Mouse (Mus musculus) cerebellum, adult 2 months (tissue): Measurements from ENCODE around the gene Pald1.

Source experiments
- CTCF ChIP-seq: fragments of 200-500 bp; IDR thresholded peaks from 2 replicates; pipeline ENCODE4 v1.5.1; 2011; ENCODE audit warnings: low read depth, mild to moderate bottlenecking, control low read depth, low read length, moderate library complexity, borderline replicate concordance; ENCODE audit not compliant: insufficient read depth
- POLR2A ChIP-seq: fragments of 200-500 bp; IDR thresholded peaks from 2 replicates; pipeline ENCODE4 v1.6.1; 2011; ENCODE audit warnings: low read length, control low read depth, borderline replicate concordance; ENCODE audit not compliant: insufficient read depth

DNA sequence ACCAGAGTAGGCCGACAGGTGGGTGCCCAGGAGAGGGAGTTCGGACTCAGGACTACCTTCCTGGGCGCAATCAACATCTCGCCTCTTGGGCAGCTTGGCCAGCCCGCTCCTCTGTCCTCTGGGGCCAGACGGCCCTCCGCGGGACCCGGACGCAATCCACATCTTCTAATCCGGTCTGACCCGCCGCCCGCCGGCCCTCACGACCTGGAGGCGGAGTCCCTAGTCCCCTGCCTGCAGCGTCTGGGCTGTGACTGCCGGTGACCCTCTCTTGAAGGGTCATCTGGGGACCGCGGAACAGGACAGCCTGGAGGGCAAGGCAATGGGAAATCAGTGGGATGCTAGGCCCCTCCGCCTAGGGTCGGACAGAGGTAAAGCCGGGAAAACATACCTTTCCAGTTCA is 35.8 kb upstream of the Pald1 start:
- TF ChIP-seq CTCF (no peak), POLR2A (no peak)
